Comparison of ENCODE assay signal across 18 mouse cellular contexts in the genomic region with DNA sequence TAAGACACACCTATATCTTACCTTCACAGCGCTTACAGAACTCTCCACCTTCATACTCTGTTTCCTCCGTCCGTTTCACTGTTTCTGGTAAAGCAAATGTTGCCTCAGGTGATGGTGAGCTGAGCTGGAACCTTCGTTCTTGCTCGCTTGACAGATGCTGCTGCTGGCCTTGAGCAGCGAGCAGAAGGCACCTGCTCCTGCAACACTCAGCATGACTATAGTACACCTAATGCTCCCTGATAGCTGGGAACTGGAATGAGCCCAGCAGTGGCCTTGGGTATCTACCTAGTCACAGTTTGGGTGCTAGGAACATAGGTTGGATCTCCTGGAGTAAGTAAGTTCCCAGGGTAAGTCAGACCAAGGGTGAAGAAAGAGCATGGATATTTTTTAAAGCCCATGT.
"Had no signal": no experiment of that assay in that cellular context is flagged by ENCODE, and none has a peak within 500 bp of the region (broad histone marks: within the 10 kb centered on the region; RNA-seq: fewer than 3 reads in every experiment).

No protein-coding gene starts in this region.

- H3K9ac ChIP-seq: limb, embryonic 12.5 days; limb, embryonic 15.5 days; liver, embryonic 14.5 days; liver, postnatal 0 days; lung, embryonic 14.5 days; midbrain, embryonic 13.5 days; neural tube, embryonic 13.5 days had no signal

- H3K4me2 ChIP-seq: limb, embryonic 12.5 days; limb, embryonic 15.5 days; liver, embryonic 11.5 days; lung, embryonic 14.5 days; midbrain, embryonic 13.5 days; neural tube, embryonic 13.5 days had no signal

- H3K4me3 ChIP-seq: limb, embryonic 12.5 days; limb, embryonic 15.5 days; megakaryocyte, embryonic 14.5 days; midbrain, embryonic 10.5 days; midbrain, embryonic 13.5 days; myocyte; neural tube, embryonic 13.5 days had no signal

- H3K9me3 ChIP-seq: limb, embryonic 12.5 days; limb, embryonic 15.5 days; megakaryocyte, embryonic 14.5 days; midbrain, embryonic 10.5 days; midbrain, embryonic 13.5 days; neural tube, embryonic 13.5 days had no signal

- H3K27ac ChIP-seq: limb, embryonic 12.5 days; limb, embryonic 15.5 days; liver, embryonic 14.5 days; midbrain, embryonic 10.5 days; midbrain, embryonic 13.5 days; neural tube, embryonic 13.5 days had no signal

- ATAC-seq: liver, postnatal 0 days; lung, postnatal 0 days; midbrain, embryonic 13.5 days; midbrain, embryonic 16.5 days had no signal

- H3K4me1 ChIP-seq: limb, embryonic 12.5 days; limb, embryonic 15.5 days; midbrain, embryonic 10.5 days; midbrain, embryonic 13.5 days; neural tube, embryonic 13.5 days had no signal

- DNase-seq: kidney, postnatal 14 days; kidney, postnatal 4 days; left cerebral cortex, postnatal 4 days; liver, postnatal 0 days; lung, embryonic 14.5 days; thymus, adult 18-20 months; thymus, postnatal 36 days had no signal

- H3K27me3 ChIP-seq: limb, embryonic 12.5 days; limb, embryonic 15.5 days; megakaryocyte, embryonic 14.5 days; midbrain, embryonic 13.5 days; neural tube, embryonic 13.5 days had no signal
